Mouse (Mus musculus) testis, postnatal 10 days (tissue): ENCODE results near the gene Usp49.

Experiments
- DNase-seq: peaks from one replicate; pipeline ENCODE4 v3.0.0; 2021; ENCODE audit warnings: low spot score

The Usp49 gene

DNA sequence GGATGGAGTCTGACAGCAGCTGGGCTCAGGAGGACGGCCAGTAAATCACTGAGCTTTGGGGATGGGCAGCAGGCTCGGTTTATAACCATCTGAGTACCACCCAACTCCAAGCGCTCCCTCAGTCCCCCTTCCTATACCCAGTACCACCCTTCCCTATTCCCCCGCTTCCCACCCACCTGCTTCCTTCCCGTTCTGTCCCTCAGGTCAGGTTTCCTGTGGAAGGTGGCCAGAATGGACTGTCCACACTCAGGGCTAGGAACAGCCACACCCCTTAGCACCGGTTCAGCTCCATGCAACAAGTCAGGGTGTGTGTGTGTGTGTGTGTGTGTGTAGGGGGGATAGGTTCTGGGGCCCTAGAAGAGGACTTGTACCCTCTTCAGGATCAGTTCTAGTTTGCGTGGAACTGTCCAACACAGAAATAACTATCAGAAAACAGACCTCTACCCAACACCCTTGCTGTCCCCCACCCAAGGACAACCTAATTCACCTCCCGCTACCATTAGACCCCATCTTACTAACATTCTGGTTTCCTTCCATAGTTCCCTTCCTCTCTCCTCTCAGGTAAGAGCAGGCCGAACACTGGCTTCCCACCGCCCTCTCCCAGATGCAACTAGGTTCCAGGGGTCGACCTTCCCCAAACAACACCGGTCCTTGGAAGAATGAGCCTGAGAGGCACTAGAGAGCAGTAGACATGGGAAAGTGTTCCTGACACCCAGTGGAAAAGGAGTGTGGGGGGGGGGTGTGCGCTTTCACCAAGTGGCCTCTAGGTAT lies 63.4 kb downstream of the Usp49 start:
- no peak for DNase-seq

DNA sequence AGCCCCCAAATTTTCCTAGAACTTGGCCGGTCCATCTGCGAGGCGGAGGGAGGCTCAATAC lies 63.8 kb downstream of the Usp49 start, which contains the start of gene Gm21981:
TSS of gene Gm21981 (minus strand) at position 14 of the 61 bp plus-strand sequence.
- no peak for DNase-seq

DNA sequence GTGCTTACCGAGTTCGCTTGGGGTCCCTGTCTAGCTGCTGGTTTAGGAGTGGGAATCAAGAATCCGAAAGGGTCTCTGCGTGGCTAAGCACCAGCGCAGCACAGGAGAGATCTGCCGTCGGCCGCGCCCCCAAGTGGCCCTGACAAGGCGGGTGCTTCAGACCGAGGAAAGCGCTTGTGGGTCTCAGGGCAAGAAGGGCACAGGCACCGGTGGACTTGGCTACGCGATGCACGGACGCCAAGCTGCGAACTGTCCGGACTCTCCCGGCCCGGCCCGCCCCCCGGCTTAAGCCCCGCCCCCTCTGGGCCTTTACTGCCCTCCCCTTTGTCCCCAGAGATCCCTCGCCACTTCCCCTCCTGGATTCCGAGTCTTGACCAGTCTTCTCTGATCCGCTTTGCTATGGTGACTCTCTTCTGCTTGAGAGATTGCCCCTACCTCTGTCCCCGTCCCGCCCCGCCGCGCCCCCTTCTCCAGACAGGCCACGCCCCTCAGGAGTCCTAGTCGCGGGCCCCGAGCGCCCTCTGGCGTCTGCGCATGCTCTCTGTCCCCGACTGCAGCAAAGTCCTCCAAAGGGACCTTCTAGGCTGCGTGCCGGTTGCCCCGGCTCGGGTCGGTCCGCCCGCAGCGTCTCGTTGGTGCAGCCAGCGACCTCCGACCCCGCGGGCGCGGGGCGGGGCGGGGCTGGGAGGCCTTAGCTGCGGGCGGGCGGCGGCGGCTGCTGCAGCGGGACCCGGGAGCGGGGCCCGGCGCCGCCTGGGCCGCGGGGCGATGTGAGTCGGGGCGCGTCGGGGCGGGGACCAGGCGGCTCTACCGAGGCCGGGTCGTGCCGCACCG lies 64.2 kb downstream of the Usp49 start, which contains the start of gene Prickle4:
TSS of gene Prickle4 (minus strand) at position 234 of the 834 bp plus-strand sequence.
- DNase-seq, result peak; percentile 99

DNA sequence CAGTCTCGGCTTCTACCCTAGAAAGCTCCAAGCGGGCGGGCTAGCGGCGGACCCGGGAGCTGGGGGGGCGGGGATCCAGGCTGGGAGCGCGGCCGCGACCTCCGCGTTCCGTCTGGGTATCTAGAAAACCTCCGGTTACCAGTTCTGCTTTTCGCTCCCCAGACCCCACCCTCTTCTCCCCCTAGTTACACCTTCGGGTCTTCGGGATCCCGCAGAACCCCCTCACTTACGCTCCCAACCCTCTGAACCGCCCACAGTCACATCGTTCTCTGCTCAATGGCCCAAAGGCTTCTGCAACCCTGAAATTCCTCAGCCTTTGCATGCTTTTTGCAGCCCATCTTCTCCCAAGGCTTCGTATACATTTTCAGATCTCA lies 64.8 kb downstream of the Usp49 start:
- no peak for DNase-seq

DNA sequence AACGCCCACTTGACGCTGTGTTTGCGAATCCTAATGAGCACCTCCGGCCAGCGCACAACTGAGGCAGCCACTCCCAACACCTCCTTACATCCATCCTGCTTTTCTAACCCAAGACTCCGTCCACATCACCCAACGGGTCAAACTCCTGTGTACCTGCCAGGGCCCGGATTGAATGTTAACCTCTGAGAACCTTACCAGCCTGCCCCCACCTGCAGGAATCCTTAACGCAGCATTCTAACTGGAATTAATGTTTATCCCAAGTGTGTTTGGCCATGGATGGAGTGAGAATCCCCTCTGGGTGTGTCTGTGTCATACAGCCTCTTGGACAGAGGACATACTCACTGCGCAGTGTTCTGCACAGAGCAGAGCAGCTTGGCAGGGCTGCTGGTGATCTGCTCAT lies 67.7 kb downstream of the Usp49 start:
- no peak for DNase-seq

DNA sequence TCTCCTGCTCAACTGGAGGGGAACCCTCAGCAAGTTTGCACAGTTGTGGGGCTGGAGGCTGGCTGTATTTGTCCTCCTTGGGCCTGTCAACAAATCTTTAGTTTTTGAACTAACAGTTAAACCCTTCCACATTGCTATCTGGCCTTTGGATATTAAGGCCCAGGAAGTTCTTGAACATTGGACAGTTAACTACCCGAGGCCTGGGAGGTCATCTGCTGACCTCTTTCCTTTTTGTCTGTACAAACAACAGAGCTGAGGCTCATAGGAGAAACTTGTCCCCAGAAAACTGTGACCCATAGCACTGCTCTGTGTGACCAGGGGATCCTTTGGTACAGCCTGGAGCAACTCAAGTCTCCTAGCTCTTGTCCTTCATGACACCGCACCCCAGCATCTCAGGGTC lies 68.6 kb downstream of the Usp49 start:
- DNase-seq, result no peak

DNA sequence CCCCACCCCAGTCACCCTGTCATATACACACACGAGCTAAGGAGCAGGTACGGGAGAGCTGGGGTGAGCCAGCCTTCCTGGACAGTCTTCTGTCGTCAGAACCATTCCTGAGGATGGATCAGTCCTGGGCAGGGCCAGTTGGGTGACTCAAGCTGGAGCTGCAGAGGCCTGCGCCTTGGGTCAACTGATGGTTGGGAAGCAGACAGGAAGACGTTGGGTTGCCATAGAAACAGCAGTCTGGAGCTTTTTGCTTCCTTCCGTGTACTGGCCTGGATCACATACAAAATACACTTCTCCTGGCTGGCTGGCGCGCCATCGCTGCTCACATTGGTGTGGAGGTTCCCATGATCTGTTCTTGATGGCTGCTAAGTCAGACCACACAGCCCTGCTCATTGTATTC lies 71.3 kb downstream of the Usp49 start:
- DNase-seq, result no peak

DNA sequence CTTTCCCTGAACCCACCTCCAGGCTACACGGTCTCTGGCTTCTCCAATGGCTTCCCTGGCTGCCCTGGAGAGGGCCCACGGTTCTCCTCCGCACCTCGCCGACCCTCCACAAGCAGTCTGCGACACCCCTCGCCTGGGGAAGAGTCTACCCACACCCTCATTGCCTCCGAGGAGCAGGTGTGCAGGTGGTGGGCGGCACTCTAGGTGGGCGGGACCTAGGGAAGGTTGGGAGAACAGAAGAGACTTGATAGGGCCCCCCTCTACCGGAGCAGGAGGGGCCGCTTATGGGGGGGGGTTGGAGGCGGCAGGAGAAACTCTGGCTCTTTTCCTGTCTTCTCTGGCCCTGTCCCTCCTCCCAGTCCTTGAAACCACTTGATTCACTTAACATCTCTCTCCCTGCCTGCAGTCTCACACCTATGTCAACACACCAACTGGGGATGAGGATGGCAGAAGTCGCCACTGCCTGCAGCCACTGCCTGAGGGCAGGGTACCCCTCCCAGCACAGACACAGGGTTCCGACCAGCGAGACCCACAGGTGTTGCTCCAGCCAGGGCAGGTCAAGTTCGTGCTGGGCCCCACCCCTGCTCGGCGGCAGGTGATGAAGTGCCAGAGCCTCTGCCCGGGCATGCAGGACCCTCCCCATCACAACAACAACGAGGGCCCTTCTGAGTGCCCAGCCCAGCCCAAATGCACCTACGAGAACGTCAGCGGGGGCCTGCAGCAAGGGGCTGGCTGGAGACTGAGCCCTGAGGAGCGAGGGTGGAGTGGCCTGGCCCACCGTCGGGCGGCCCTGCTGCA lies 72.3 kb downstream of the Usp49 start:
- no peak for DNase-seq

DNA sequence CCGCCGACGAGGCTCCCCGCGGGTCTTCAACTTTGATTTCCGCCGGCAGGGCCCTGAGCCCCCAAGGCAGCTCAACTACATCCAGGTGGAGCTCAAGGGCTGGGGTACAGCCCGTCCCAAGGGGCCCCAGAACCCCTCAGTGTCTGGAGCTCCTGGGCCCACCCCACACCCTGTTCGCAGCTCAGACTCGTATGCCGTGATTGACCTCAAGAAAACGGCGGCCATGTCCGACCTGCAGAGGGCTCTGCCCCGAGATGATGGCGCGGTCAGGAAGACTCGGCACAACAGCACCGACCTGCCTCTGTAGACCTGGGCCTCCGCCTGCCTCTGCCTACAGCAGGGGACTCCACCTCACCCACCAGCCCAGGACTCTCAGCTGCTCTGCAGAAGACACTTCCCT lies 73.1 kb downstream of the Usp49 start:
- DNase-seq, result no peak

DNA sequence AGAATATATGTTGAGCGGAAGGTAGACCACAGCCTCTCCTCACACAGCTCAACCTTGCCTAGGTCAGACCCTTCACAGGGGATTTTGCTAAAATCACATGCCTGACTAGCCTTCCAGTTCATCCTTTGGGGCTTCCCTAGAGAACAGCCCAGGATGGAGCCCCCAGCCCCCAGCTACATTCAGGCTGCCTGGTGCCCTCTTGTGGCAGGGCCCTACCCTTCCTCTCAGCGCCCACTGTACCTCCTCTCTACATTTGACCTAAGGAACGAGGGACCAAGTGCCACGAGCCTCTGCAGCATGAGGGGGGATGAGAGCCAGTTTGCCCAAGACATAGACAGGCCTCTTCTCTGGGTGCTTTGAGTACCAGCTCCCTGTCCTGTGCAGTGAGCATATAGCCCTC lies 74.2 kb downstream of the Usp49 start:
- no peak for DNase-seq

DNA sequence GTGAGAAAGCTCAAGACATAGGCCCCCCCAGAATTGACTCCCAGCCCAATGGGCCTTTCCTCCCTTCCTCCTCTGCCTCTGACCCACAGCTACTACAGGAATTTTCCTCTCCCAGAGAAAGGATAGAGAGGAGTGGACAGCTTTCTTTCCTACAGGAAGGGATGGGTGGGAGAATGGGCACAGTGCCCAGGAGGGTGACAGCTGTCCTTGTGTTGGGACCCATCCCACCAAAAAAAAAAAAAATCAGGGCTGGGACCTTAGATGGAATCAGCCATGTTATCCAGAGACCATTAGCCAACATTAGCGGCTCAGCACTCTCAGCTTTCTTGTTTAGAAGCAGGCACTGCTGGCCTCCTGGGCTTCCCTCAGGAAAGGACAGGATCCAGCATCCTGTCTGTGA lies 75.7 kb downstream of the Usp49 start:
- no peak for DNase-seq

DNA sequence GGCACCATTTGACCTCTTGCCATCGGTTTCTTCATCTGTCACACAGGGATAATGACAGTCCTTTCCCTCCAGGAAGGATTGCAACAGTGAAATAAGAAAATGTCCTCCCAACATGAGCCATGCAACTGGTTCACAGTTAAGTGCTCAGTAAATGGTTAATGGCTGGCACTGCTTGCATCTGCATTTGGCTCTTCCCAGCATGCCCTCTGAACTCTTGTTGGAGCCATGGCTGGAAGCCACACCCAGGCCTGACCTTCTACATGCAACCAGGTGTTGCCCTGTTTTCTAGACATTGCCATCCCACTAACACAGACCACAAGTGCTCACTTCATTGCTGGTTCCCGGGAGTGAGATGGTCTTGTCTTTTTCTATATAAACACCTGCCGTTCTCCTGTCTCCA lies 77.5 kb downstream of the Usp49 start:
- DNase-seq, result no peak

DNA sequence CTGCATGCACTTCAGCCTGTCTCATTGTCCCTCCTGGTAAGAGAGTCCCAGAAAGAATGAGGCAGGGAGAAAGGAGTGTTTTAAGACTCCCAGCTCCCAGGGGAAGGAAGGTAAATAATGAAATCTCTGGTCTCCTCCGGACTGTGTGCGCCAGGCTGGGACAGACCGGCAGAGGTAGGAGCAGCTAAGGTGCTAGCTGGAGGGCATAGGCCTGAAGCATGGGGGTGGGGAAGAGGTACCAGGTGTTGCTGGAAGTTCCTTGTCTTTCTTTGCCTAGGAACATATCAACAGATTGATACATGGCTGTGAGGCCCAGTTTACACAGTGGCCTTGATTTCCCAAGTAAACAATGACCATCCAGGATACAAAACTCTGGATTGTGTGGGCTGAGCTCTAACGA lies 78.5 kb downstream of the Usp49 start:
- no peak for DNase-seq

DNA sequence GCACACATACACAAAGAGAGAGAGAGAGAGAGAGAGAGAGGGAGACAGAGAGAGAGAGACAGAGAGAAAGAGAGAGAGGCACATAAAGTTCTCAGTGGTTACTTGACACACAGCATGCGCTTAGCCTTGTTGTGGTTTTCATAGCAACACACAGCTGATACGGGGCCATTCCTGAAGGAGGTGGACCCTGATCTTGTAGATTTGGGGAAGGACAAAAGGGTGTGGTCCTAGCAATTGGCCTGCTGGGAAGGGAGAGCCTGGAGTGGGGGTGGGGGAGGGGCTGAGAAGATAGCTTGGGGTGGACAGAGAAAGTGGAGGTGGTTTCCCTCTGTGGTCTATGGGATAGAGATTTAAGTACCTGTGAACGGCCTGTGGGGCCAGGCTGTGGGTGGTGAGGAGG lies 79.5 kb downstream of the Usp49 start:
- DNase-seq, result no peak

DNA sequence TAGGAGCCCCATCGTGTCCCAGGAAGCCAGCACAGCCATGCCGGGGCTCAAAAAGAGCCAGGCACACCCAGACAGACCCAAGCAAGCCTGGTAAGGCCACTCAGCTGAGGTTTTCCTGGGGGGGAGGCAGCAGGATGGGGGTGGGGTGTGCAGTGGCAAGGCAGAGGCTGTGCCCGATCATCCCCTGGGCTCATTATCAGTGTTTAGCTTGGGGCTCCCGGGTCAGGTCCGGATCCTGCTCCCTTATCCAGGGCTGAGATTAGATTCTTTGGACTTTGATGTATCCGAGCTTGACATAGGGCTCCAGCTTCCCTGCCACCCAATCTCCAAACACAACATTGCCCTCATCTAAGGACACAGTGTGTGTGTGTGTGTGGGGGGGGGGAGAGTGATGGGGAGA lies 81.4 kb downstream of the Usp49 start:
- no peak for DNase-seq

DNA sequence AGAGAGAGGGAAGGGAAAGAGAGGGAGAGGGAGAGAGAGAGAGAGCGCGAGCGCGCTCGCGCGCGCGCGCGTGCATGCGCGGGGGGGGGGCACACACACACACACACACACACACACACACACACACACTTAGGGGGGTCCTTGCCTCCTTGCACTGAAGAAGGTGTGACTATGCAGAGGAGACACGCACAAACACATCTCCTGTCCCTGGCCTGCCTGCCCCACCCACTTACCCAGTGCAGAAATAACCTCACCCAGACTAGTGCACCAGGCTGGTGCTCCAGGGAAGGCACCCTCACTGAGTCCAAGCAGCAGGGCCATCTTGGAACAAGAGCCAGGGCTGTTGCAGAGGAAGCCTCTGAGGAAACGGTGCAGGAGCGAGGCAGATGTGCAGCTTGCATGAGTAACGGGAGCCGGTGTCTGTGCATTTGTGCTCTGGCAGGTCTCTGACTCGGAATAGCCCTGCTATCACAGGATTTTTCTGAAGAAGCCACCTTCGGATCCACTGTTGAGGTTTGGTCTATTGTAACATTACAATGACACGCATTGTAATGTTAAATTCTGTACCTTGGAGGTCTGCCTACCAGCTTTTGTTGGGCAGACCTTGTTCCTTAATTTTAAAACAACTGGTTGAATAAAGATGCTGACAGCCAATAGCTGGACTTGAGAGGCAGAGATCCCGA lies 82.5 kb downstream of the Usp49 start:
- DNase-seq, result no peak

DNA sequence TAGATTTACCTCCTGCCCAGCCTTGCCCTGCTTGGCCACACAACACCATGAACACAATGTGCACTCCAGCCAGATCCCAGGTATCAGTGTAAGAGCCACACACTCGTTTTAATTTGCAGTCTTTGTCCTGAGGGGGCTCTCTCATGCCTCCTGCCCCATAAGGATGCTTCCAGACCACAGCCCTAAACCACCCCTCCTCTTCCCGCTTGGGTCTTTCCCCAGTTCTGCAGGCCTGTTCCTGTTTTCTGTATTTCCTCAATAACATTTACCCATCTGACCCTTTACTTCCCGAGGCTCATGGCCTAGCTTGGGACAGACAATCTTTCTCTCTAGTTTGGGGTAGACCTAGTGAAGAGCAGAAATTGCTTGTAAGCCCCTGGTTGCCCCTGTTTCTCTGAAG lies 84.5 kb downstream of the Usp49 start:
- DNase-seq, result no peak

DNA sequence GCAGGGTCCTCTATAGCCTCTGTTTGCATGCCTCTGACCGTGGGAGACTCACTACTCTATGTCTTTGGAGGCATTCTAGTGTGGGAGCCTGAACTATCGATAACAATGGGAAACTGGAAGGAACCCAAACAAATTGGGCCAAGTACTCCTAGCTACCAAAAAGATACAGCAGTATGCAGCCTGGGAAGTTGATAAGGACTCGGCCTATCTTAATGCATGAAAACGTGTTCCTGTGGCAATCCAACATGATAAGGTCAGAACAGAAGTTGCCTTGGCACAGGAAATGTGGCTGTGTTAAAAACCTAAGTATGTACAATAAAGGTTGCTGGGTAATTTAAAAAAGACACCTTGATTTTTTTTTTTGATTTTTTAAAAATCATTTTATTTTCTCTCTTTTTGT lies 90.7 kb downstream of the Usp49 start:
- no peak for DNase-seq

DNA sequence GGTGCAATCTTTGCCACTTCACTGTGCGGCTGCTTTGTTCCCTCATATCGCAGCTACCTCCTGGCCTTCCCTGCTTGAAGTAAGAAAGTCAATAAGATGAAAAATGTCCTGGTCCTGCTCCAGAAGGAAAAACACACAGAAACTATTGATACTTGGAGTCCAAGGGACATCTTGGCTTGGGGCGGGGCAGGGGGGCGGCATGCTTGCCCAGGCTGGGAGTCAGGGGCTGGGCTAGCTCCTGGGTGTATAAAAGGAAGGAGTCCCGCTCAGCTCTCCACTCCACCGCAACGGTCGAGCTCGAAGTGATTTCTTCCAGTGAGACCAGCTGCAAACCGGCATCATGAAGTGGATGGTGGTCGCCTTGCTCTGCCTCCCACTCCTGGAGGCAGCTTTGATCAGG lies 96.1 kb downstream of the Usp49 start, which contains the start of gene Pgc:
TSS of gene Pgc (plus strand) at position 277 of the 400 bp plus-strand sequence.
- no peak for DNase-seq

DNA sequence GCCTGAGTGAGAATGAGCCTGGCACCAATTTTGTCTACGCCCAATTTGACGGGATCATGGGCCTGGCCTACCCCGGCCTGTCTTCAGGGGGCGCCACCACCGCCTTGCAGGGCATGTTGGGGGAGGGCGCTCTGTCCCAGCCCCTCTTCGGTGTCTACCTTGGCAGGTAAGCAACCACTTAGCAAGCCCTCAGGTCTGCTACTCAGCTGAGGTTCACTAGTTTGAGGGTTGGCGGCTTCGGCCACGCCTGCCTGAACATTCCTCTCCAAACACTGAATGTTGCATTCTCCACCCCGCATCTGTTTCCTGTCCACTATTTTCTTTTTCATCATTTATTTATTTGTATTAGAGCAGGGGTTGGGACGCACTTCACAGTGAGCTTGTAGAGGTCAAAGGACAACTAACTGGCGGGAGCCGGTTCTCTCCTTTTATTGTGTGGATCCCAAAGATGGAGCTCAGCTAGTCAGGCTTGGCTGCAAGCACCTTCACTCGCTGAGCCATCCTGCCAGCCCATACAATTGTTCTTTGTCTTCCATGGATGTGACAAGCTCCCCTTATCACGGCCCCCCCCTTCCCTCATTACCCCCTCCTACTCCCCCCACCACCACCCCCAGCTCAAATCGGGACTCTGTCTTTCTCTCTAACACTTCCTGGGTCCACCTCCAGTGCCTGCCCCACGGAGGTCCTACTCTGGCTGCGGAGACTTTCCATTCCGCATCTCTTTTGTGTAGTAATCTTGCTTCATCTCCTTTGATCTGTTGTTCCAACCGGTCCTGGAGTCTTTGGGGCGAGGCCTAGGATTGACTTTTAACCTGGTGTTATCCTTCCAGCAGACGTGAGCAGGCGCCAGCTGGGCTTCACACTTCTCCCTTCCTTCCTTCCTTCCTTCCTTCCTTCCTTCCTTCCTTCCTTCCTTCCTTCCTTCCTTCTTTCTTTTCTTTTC lies 100.4 kb downstream of the Usp49 start:
- peak; percentile 54 for DNase-seq

DNA sequence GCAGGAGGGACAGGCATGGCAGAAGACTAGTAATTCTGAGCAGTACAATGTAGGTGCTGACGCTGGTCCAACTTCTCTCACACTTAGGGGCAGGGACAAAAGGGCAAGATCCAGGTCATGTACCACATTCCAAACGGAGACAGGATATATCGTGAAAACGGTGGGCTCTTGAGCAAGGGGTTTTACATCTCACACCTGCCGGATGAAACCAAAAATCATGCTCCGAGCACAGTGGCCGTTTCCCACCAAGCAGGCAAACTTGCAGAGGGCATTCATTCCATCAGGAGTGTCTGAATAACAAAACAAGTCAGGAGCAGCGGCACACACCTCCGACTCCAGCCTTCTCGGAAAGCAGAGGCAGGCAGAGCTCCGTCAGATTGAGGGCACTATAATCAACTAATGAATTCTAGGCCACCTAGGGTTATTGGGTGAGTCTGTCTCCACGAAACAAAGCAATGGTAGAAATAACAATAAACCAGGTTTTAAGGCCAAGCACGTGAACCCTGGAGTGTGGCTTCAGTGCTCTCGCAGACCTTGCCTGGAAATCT lies 105.1 kb downstream of the Usp49 start:
- DNase-seq, result no peak
